Comparison of ENCODE assay signal across 13 mouse cellular contexts in genomic region chr3:52740466-52741026, GRCm38 (mm10).
A peak's percentile ranks its signal among the peaks of the same experiment; 100 is the strongest.
DNase-seq lines count a peak whose midpoint lies in the region; ATAC-seq and TF ChIP-seq lines count a peak whose summit lies in the region.
"Had no signal": no experiment of that assay in that cellular context is flagged by ENCODE, and none has a peak within 500 bp of the region (broad histone marks: within the 10 kb centered on the region; RNA-seq: fewer than 3 reads in every experiment).

No protein-coding gene starts in this region.

- no peak for TF ChIP-seq POLR2A in kidney, adult 2 months (IDR thresholded peaks at IDR 0.05; ENCODE audit: low read depth, low read length)

- peak; percentile 58; the same call in 1 of the 2 replicates for ATAC-seq in forebrain, embryonic 12.5 days (ENCODE audit: low FRiP score)
- ATAC-seq in hindbrain, embryonic 16.5 days, result peak; percentile 63

- no peak overlapping the region for H3K9ac ChIP-seq in forebrain, embryonic 12.5 days
- H3K9ac ChIP-seq in hindbrain, embryonic 16.5 days (ENCODE audit: low read depth, low read length), result no peak overlapping the region
- H3K9ac ChIP-seq: kidney, embryonic 15.5 days; neural tube, embryonic 12.5 days had no signal

- TF ChIP-seq CTCF in kidney, adult 2 months (conservative IDR thresholded peaks at IDR 0.05; ENCODE audit: insufficient read depth, insufficient read length, low read depth, low read length), result no peak
- no peak for TF ChIP-seq CTCF in gastrocnemius, adult 2 months (IDR thresholded peaks at IDR 0.05)

- no peaks in the 10 kb centered on the region for H3K36me3 ChIP-seq in kidney, adult 2 months (ENCODE audit: control insufficient read depth, insufficient read depth, low read length)
- H3K36me3 ChIP-seq in forebrain, embryonic 12.5 days (replicated peaks), result no peaks in the 10 kb centered on the region
- H3K36me3 ChIP-seq in hindbrain, embryonic 16.5 days (ENCODE audit: control insufficient read depth, insufficient read depth, low read length), result no peaks in the 10 kb centered on the region
- H3K36me3 ChIP-seq: heart, embryonic 10.5 days; kidney, embryonic 15.5 days; neural tube, embryonic 12.5 days had no signal

- intact Hi-C loops in gastrocnemius, adult 2 months (cut with DNase I), result no loop called here

- peak; percentile 34 for DNase-seq in kidney, adult 2 months
- no peak for DNase-seq in kidney, adult 8-10 months
- peak; percentile 36 to 37 for DNase-seq in B cell, adult 2 months
- no peak for DNase-seq in gastrocnemius, adult 2 months
- DNase-seq in embryo, embryonic 11 days, result no peak
- DNase-seq in thymus, postnatal 25 days, result no peak
- DNase-seq: cerebellum, adult 11-12 months; thymus, adult 18-20 months had no signal

- WGBS in kidney, adult 2 months, result 67% methylated on average over 9 of the region's 9 CpGs
- WGBS in forebrain, embryonic 12.5 days, result 56% methylated on average over 9 of the region's 9 CpGs
- WGBS in hindbrain, embryonic 16.5 days, result 44% methylated on average over 9 of the region's 9 CpGs

- H3K4me2 ChIP-seq in forebrain, embryonic 12.5 days, result no peak overlapping the region
- no peak overlapping the region for H3K4me2 ChIP-seq in hindbrain, embryonic 16.5 days (ENCODE audit: low read length)
- H3K4me2 ChIP-seq: kidney, embryonic 15.5 days; neural tube, embryonic 12.5 days had no signal

- H3K27me3 ChIP-seq in kidney, adult 2 months (replicated peaks; ENCODE audit: control insufficient read depth, insufficient read depth, low read length), result no peaks in the 10 kb centered on the region
- H3K27me3 ChIP-seq in forebrain, embryonic 12.5 days, result no peaks in the 10 kb centered on the region
- no peaks in the 10 kb centered on the region for H3K27me3 ChIP-seq in hindbrain, embryonic 16.5 days (replicated peaks; ENCODE audit: control insufficient read depth, insufficient read depth, low read length)
- H3K27me3 ChIP-seq: kidney, embryonic 15.5 days; neural tube, embryonic 12.5 days had no signal

- H3K9me3 ChIP-seq in forebrain, embryonic 12.5 days, result no peaks in the 10 kb centered on the region
- no peaks in the 10 kb centered on the region for H3K9me3 ChIP-seq in hindbrain, embryonic 16.5 days (ENCODE audit: control insufficient read depth, low read length)
- H3K9me3 ChIP-seq: heart, embryonic 10.5 days; kidney, embryonic 15.5 days; neural tube, embryonic 12.5 days had no signal

- no peaks in the 10 kb centered on the region; the same call in 1 of the 2 replicates for H3K4me1 ChIP-seq in kidney, adult 2 months (ENCODE audit: control insufficient read depth, insufficient read depth, low read length)
- H3K4me1 ChIP-seq in forebrain, embryonic 12.5 days, result no peaks in the 10 kb centered on the region; the same call in 1 of the 2 replicates
- H3K4me1 ChIP-seq in hindbrain, embryonic 16.5 days (ENCODE audit: control insufficient read depth, insufficient read depth, low read depth, low read length), result no peaks in the 10 kb centered on the region; the same call in 1 of the 2 replicates
- H3K4me1 ChIP-seq: neural tube, embryonic 12.5 days had no signal

- no peak overlapping the region for H3K4me3 ChIP-seq in kidney, adult 2 months (ENCODE audit: insufficient read depth, low read depth, low read length)
- no peak overlapping the region for H3K4me3 ChIP-seq in forebrain, embryonic 12.5 days (replicated peaks)
- no peak overlapping the region for H3K4me3 ChIP-seq in hindbrain, embryonic 16.5 days (ENCODE audit: low read length)
- H3K4me3 ChIP-seq in gastrocnemius, adult 2 months, result no peak overlapping the region
- H3K4me3 ChIP-seq: heart, embryonic 10.5 days; kidney, embryonic 15.5 days; neural tube, embryonic 12.5 days had no signal

- no peak overlapping the region for H3K27ac ChIP-seq in kidney, adult 2 months (ENCODE audit: insufficient read depth, low read depth, low read length)
- no peak overlapping the region for H3K27ac ChIP-seq in forebrain, embryonic 12.5 days
- H3K27ac ChIP-seq in hindbrain, embryonic 16.5 days (ENCODE audit: low read depth, low read length), result no peak overlapping the region
- H3K27ac ChIP-seq in gastrocnemius, adult 2 months, result no peak overlapping the region
- H3K27ac ChIP-seq: heart, embryonic 10.5 days; kidney, embryonic 15.5 days; neural tube, embryonic 12.5 days had no signal

Comparison
In these comparisons a context has a peak if more than half of its experiments do, and no peak if none do; other contexts are left out.
1. DNase-seq: peak in kidney, adult 2 months (single experiment) and B cell, adult 2 months (2 of 2); none in kidney, adult 8-10 months (0 of 2), gastrocnemius, adult 2 months (single experiment), embryo, embryonic 11 days (single experiment) and thymus, postnatal 25 days (single experiment).